Mouse (Mus musculus) forebrain, postnatal 0 days (tissue): ENCODE results near the gene Banp. TPM values are rescaled to one million over a fixed set of nuclear protein-coding genes. Genes with fewer than 3 reads are reported as not detected.
A peak's percentile ranks its signal among the peaks of the same experiment; 100 is the strongest.

Experiments
- ATAC-seq: fragments of 200-750 bp; cut with Nextera tagmentation; 2 replicates; pipeline ENCODE4 v1.8.0; 2017; ENCODE audit warnings: mild to moderate bottlenecking, moderate library complexity
- DNase-seq: peaks from one replicate; pipeline ENCODE4 v3.0.0-alpha.2; 2015
- H3K27ac ChIP-seq: fragments of 300-500 bp; sonication (generic); 2 replicates; pipeline ENCODE4 v1.5.1; 2014; ENCODE audit warnings: low read depth, mild to moderate bottlenecking, antibody characterized with exemption, low read length, moderate library complexity, mixed read lengths
- H3K27me3 ChIP-seq: fragments of 300-500 bp; sonication (generic); 2 replicates; pipeline ENCODE4 v1.6.1; 2014; ENCODE audit warnings: mild to moderate bottlenecking, low read length, mixed read lengths; ENCODE audit not compliant: insufficient read depth
- H3K36me3 ChIP-seq: fragments of 300-500 bp; sonication (generic); 2 replicates; pipeline ENCODE4 v1.6.1; 2014; ENCODE audit warnings: mild to moderate bottlenecking, moderate library complexity; ENCODE audit not compliant: insufficient read depth
- H3K4me1 ChIP-seq: fragments of 300-500 bp; sonication (generic); 2 replicates; pipeline ENCODE4 v1.6.1; 2014; ENCODE audit warnings: antibody characterized with exemption; ENCODE audit not compliant: insufficient read depth
- H3K4me2 ChIP-seq: fragments of 300-500 bp; sonication (generic); 2 replicates; pipeline ENCODE4 v1.6.1; 2014; ENCODE audit warnings: low read depth, mild to moderate bottlenecking, moderate library complexity
- H3K4me3 ChIP-seq: fragments of 300-500 bp; sonication (generic); 2 replicates; pipeline ENCODE4 v1.5.1; 2014; ENCODE audit warnings: low read depth, low read length, mixed read lengths
- H3K9ac ChIP-seq: fragments of 300-500 bp; sonication (generic); 2 replicates; pipeline ENCODE4 v1.6.1; 2014; ENCODE audit warnings: mild to moderate bottlenecking
- H3K9me3 ChIP-seq: fragments of 300-500 bp; sonication (generic); 2 replicates; pipeline ENCODE4 v1.6.1; 2016; ENCODE audit warnings: low read length
- CTCF ChIP-seq: sonication (generic); IDR thresholded peaks from 2 replicates; pipeline ENCODE4 v1.5.1; 2016; ENCODE audit warnings: antibody characterized with exemption, control low read depth, low read depth
- WGBS: fragments of 180-500 bp; shearing (Covaris S2); extraction: QIAGEN DNeasy Blood & Tissue Kit; methylation state at CpG from one replicate; pipeline ENCODE4 v1.1.7; 2014; 5-methylcytosine and 5-hydroxymethylcytosine counted together
- polyA plus RNA-seq: library from polyadenylated mRNA; unstranded; fragments of >200 nt; fragmentation: Nextera tagmentation; extraction: Ambion mirVana; gene quantifications from 2 replicates; pipeline ENCODE4 v1.2.1, GENCODE M21; 2015
- total RNA-seq: library from RNA; depleted of rRNA; stranded (reverse); fragments of >200 nt; gene quantifications from 2 replicates; pipeline ENCODE4 v1.2.3, GENCODE M21; 2014; rRNA removed

The Banp gene
- total RNA-seq (37.9 and 44.1 TPM in 2 replicates), polyA plus RNA-seq (29.3 and 30.0 TPM in 2 replicates)

GRCm38 (mm10) chr8:121949222-121949800 lies at the start of gene Banp:
Banp (plus strand) TSS chr8:121949750.
- peak within 1 kb of the TSS; percentile 93 for H3K4me2 ChIP-seq
- peaks cover 17% of the 10 kb centered on the region for H3K4me1 ChIP-seq
- no peaks in the 10 kb centered on the region for H3K36me3 ChIP-seq
- peak within 1 kb of the TSS; percentile 68 for H3K4me3 ChIP-seq
- no peak for TF ChIP-seq CTCF
- DNase-seq = no peak
- H3K27ac ChIP-seq = peak within 1 kb of the TSS; percentile 97
- 61% methylated on average over 6 of the region's 6 CpGs for WGBS
- no peaks in the 10 kb centered on the region for H3K9me3 ChIP-seq
- ATAC-seq = no peak
- no peaks in the 10 kb centered on the region for H3K27me3 ChIP-seq
- H3K9ac ChIP-seq = peak within 1 kb of the TSS; percentile 91

- Histone ChIP-seq H3K4me3 (no peak overlapping the region), H3K4me2 (peak overlapping the region; percentile 19; the same call in 1 of the 2 replicates), H3K36me3 (no peaks in the 10 kb centered on the region; the same call in 1 of the 2 replicates), H3K9me3 (no peaks in the 10 kb centered on the region), H3K27ac (no peak overlapping the region), H3K9ac (no peak overlapping the region), H3K4me1 (peaks cover 28% of the 10 kb centered on the region), H3K27me3 (no peaks in the 10 kb centered on the region)
- DNase-seq (no peak), ATAC-seq (no peak)
- TF ChIP-seq CTCF = no peak
- WGBS = 57% methylated on average over 8 of the region's 8 CpGs
Measured at GRCm38 (mm10) chr8:121901498-121902236, 47.9 kb upstream of the Banp start.

DNA sequence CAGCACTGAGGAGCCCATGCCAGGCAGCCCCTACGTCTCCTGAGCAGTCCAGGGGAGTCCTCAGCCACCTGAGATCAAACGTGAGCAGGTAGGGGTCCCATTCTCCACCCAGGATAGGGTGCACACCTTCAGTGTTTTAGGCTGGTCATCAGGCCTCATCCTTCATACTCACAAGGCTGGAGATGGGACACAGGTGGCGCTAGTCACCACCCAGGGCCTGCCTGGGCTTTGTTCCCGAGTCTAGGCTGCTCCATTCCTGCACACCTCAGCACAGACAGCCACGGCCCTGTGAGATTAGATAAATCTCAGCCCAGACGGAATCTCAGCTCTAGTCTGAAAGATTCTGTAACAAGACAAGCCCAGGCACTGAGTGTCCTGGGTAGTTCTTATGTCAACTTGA lies 45.6 kb upstream of the Banp start:
- DNase-seq (no peak), ATAC-seq (no peak)
- Histone ChIP-seq H3K4me1 (peaks cover 14% of the 10 kb centered on the region), H3K4me3 (peak overlapping the region; percentile 2; the same call in 1 of the 2 replicates), H3K9me3 (no peaks in the 10 kb centered on the region), H3K36me3 (no peaks in the 10 kb centered on the region), H3K27ac (no peak overlapping the region), H3K27me3 (no peaks in the 10 kb centered on the region), H3K4me2 (0 out of 2 replicates have a peak overlapping the region, but pooled peaks have one; percentile 23), H3K9ac (no peak overlapping the region)
- 68% methylated on average over 6 of the region's 6 CpGs for WGBS
- TF ChIP-seq CTCF = no peak

DNA sequence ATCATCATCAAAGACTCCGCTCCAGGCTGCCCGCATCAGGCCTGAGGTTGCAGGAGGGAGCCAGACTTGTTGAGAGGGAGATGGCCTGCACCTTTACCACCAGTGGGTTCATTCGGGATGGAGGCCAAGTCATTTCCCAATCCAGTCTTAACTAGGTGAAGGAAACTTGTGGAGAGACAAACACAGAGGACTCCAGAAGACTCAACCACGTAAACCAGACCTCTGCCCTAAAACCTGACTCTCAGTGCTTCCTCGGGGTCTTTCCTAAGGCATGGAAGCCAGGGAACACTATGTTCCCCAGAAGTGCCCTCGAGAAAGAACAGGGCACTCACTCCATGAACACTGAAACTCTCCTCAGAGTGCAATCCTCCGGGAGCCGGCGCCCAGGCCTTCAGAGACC lies 44.6 kb upstream of the Banp start:
- WGBS = 85% methylated on average over 9 of the region's 9 CpGs
- no peaks in the 10 kb centered on the region for H3K36me3 ChIP-seq
- H3K9ac ChIP-seq = 0 out of 2 replicates have a peak overlapping the region, but pooled peaks have one; percentile 0
- no peak for TF ChIP-seq CTCF
- peaks cover 14% of the 10 kb centered on the region for H3K4me1 ChIP-seq
- H3K4me2 ChIP-seq = peak overlapping the region; percentile 89
- no peaks in the 10 kb centered on the region for H3K27me3 ChIP-seq
- ATAC-seq (no peak), DNase-seq (no peak)
- no peak overlapping the region for H3K27ac ChIP-seq
- no peaks in the 10 kb centered on the region for H3K9me3 ChIP-seq
- H3K4me3 ChIP-seq = peak overlapping the region; percentile 60

DNA sequence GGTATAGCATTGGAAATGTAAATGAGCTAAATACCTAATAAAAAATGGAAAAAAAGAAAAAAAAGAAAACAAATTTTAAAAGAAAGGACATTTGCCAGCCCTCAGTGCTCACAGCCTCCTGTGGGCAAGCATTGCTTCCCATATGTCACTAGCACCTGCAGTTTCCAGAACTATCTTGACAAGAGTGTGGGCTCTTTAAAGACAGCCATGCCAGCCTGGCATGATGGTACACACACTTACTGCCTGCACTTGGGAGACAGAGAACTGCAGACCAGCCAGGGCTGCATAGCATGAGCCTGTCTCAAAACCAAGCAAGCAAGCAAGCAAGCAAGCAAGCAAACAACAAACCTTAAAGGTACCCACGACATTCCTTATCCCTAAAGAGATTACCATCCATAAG lies 44.1 kb upstream of the Banp start:
- no peaks in the 10 kb centered on the region for H3K36me3 ChIP-seq
- H3K4me2 ChIP-seq = peak overlapping the region; percentile 89
- whole genome bisulfite sequencing = 70% methylated on average over 1 of the region's 1 CpGs
- no peak overlapping the region for H3K27ac ChIP-seq
- no peaks in the 10 kb centered on the region for H3K9me3 ChIP-seq
- no peaks in the 10 kb centered on the region for H3K27me3 ChIP-seq
- ATAC-seq = no peak
- peaks cover 14% of the 10 kb centered on the region for H3K4me1 ChIP-seq
- H3K9ac ChIP-seq = peak overlapping the region; percentile 75
- H3K4me3 ChIP-seq = peak overlapping the region; percentile 60
- no peak for TF ChIP-seq CTCF
- no peak for DNase-seq

DNA sequence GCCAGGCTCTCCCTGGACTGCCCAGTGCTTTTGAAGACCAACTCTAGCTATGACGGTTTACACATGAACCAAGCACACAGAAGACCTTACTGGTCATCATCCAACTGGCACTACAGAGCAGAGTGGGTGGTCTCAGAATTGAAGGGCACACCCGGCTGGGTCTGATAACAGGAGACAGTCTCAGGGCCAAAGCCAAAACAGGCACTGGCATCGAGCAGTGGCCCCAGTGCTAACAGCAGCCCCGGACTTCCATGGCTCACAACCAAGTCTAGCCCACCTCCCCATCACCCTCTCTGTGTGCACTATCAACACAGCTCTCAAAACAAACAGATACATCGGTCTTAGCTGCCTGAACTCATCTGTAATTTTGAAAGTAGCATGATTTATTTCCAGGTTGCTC lies 43.7 kb upstream of the Banp start:
- Histone ChIP-seq H3K4me2 (peak overlapping the region; percentile 89), H3K27ac (no peak overlapping the region), H3K4me1 (peaks cover 14% of the 10 kb centered on the region), H3K27me3 (no peaks in the 10 kb centered on the region), H3K9ac (peak overlapping the region; percentile 75), H3K36me3 (no peaks in the 10 kb centered on the region), H3K9me3 (no peaks in the 10 kb centered on the region), H3K4me3 (peak overlapping the region; percentile 60)
- no peak for DNase-seq
- 18% methylated on average over 5 of the region's 5 CpGs for whole genome bisulfite sequencing
- ATAC-seq = no peak
- TF ChIP-seq CTCF = no peak
